Mouse (Mus musculus) megakaryocyte, embryonic 14.5 days (primary cell): ENCODE measurements around the gene Prepl. TPM values are rescaled to one million over a fixed set of nuclear protein-coding genes. Genes with fewer than 3 reads are reported as not detected.

Experiments used
- H3K27me3 ChIP-seq: replicated peaks from 2 replicates; pipeline ENCODE3; 2012; ENCODE audit warnings: inconsistent platforms
- H3K36me3 ChIP-seq: replicated peaks from 2 replicates; pipeline ENCODE3; 2012; ENCODE audit warnings: low read length, inconsistent platforms, mixed read lengths
- H3K4me1 ChIP-seq: 2 replicates; pipeline ENCODE4 v1.6.1; 2012; ENCODE audit warnings: inconsistent platforms
- H3K4me3 ChIP-seq: replicated peaks from 2 replicates; pipeline ENCODE3; 2012; ENCODE audit warnings: moderate library complexity, mild to moderate bottlenecking, inconsistent platforms
- H3K9me3 ChIP-seq: 2 replicates; pipeline ENCODE4 v1.6.1; 2012; ENCODE audit warnings: inconsistent platforms
- FLI1 ChIP-seq: IDR thresholded peaks from 2 replicates; pipeline ENCODE4 v1.6.1; 2012; ENCODE audit warnings: low read length, inconsistent platforms, mixed read lengths
- GATA1 ChIP-seq: IDR thresholded peaks from 3 replicates; pipeline ENCODE4 v1.6.1; 2012; ENCODE audit warnings: mixed read lengths, low read length, inconsistent platforms, borderline replicate concordance
- polyA plus RNA-seq: library from polyadenylated mRNA; stranded (reverse); fragments of >175 nt; gene quantifications from 2 replicates; pipeline ENCODE4 v1.2.3, GENCODE M21; 2012; ENCODE audit warnings: low replicate concordance; ENCODE audit not compliant: insufficient read depth

The Prepl gene
- polyA plus RNA-seq: 2.0 and 2.2 TPM in 2 replicates

GRCm38 (mm10) chr17:85090120-85091099 is at the start of gene Prepl, which contains the start of gene Camkmt:
TSS of gene Prepl (minus strand) at chr17:85090241.
TSS of gene Camkmt (plus strand) at chr17:85090552.
- Histone ChIP-seq H3K4me3 (peak within 1 kb of the TSS; percentile 99), H3K27me3 (no peaks in the 10 kb centered on the region), H3K4me1 (peaks cover 59% of the 10 kb centered on the region), H3K36me3 (peaks cover 22% of the 10 kb centered on the region), H3K9me3 (no peaks in the 10 kb centered on the region)
- TF ChIP-seq FLI1: peak; percentile 83
- TF ChIP-seq GATA1: peak; percentile 44; the same call in 1 of the 3 replicates

GRCm38 (mm10) chr17:85138393-85138792 is 48.4 kb upstream of the Prepl start:
- H3K4me3 ChIP-seq: no peak overlapping the region
- H3K27me3 ChIP-seq: no peaks in the 10 kb centered on the region
- TF ChIP-seq FLI1 (no peak), GATA1 (no peak)
- H3K9me3 ChIP-seq: no peaks in the 10 kb centered on the region
- peaks cover 5% of the 10 kb centered on the region; the same call in 1 of the 2 replicates for H3K4me1 ChIP-seq
- no peaks in the 10 kb centered on the region for H3K36me3 ChIP-seq

DNA sequence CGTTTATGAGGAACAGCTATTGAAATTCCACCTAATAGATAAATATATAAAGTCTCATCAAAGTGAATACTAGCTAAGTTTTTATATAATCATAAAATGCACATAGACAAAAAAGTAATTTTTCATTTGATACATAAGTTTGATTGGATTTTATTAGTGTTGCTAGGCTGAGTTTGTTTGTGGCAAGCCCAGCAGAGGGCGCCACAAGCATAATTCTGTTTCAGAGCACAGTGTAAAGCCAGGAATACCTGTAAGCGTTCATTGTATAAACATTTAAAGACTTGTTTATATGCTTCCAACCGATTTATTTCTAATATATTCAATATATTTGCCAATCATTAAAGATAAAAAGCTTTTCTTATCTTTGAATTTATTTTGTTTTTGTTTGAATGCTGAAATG is 26.6 kb upstream of the Prepl start:
- Histone ChIP-seq H3K4me3 (no peak overlapping the region), H3K9me3 (peaks cover under 1% of the 10 kb centered on the region; the same call in 1 of the 2 replicates), H3K36me3 (peaks cover 8% of the 10 kb centered on the region), H3K4me1 (peaks cover 11% of the 10 kb centered on the region), H3K27me3 (no peaks in the 10 kb centered on the region)
- no peak for TF ChIP-seq GATA1
- no peak for TF ChIP-seq FLI1

- H3K4me3 ChIP-seq: no peak overlapping the region
- peaks cover 18% of the 10 kb centered on the region for H3K9me3 ChIP-seq
- peaks cover 36% of the 10 kb centered on the region for H3K36me3 ChIP-seq
- no peak for TF ChIP-seq GATA1
- no peak for TF ChIP-seq FLI1
- H3K27me3 ChIP-seq: no peaks in the 10 kb centered on the region
- H3K4me1 ChIP-seq: peaks cover 14% of the 10 kb centered on the region
Observed at GRCm38 (mm10) chr17:85113441-85113840, 23.4 kb upstream of the Prepl start.

DNA sequence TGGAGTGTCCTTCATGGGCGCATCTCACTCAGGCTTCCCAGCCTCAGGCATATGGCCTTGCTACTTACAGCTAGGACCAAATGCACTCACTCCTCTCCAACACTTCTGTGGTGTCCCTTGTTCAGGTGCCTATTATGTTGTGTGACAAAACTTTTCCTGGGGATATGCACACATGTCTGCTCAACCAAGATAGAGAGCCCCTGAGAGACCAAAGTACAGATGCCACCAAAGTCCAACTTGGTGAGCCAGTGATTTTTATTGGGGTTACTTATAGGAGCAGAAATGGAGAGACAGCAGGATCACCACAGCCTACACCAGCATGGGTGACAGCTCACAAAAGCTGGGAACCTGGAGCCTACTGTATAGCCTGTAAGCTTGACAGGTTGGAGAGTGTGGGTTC is 20.6 kb upstream of the Prepl start:
- Histone ChIP-seq H3K4me1 (peaks cover 16% of the 10 kb centered on the region), H3K36me3 (peaks cover 36% of the 10 kb centered on the region), H3K9me3 (peaks cover 18% of the 10 kb centered on the region), H3K27me3 (no peaks in the 10 kb centered on the region), H3K4me3 (peak overlapping the region; percentile 11)
- no peak for TF ChIP-seq FLI1
- no peak for TF ChIP-seq GATA1

- no peaks in the 10 kb centered on the region for H3K27me3 ChIP-seq
- TF ChIP-seq GATA1 (no peak), FLI1 (no peak)
- peaks cover 11% of the 10 kb centered on the region for H3K4me1 ChIP-seq
- peaks cover 15% of the 10 kb centered on the region for H3K9me3 ChIP-seq
- H3K4me3 ChIP-seq: no peak overlapping the region
- peaks cover 39% of the 10 kb centered on the region for H3K36me3 ChIP-seq
Observed at GRCm38 (mm10) chr17:85103310-85103709, 13.3 kb upstream of the Prepl start.

DNA sequence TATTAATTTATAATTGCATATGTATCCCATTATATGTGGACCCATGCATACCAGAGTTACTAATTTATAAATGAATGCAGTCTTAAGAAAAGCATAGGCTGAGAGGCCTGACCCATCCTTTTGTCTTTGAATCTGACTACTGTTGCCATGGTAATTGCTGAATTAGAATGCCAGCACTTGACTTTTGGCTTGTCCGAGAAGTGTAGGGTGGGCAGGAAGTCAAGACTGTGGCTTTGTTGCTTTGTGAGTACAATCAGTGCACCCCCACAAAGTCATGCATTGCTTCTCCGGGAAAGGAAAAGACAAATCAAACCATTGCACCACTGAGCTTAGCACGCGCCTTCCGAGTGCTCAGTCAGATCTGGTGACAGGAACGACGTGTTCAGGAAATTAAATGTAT is 11.7 kb upstream of the Prepl start:
- H3K36me3 ChIP-seq: peaks cover 54% of the 10 kb centered on the region
- H3K4me1 ChIP-seq: peaks cover 6% of the 10 kb centered on the region
- TF ChIP-seq GATA1 (no peak), FLI1 (no peak)
- no peak overlapping the region for H3K4me3 ChIP-seq
- H3K27me3 ChIP-seq: no peaks in the 10 kb centered on the region
- peaks cover 25% of the 10 kb centered on the region for H3K9me3 ChIP-seq

- TF ChIP-seq GATA1: no peak
- no peak for TF ChIP-seq FLI1
- no peaks in the 10 kb centered on the region for H3K27me3 ChIP-seq
- H3K36me3 ChIP-seq: peaks cover 64% of the 10 kb centered on the region
- H3K4me1 ChIP-seq: peaks cover 6% of the 10 kb centered on the region
- no peak overlapping the region for H3K4me3 ChIP-seq
- H3K9me3 ChIP-seq: peaks cover 25% of the 10 kb centered on the region
Observed at GRCm38 (mm10) chr17:85100232-85100631, 10.2 kb upstream of the Prepl start.

- TF ChIP-seq GATA1 (no peak), FLI1 (no peak)
- Histone ChIP-seq H3K4me1 (peaks cover 6% of the 10 kb centered on the region), H3K36me3 (peaks cover 64% of the 10 kb centered on the region), H3K9me3 (peaks cover 25% of the 10 kb centered on the region), H3K4me3 (peak overlapping the region; percentile 54), H3K27me3 (no peaks in the 10 kb centered on the region)
Observed at GRCm38 (mm10) chr17:85098677-85099323, 8.8 kb upstream of the Prepl start.
